Comparison of ENCODE assay signal across 22 mouse cellular contexts in genomic region chr5:143079806-143080205, GRCm38 (mm10). TPM values are rescaled to one million over a fixed set of nuclear protein-coding genes. Genes with fewer than 3 reads are reported as not detected.
DNase-seq lines count a peak whose midpoint lies in the region; ATAC-seq and TF ChIP-seq lines count a peak whose summit lies in the region.
"Had no signal": no experiment of that assay in that cellular context is flagged by ENCODE, and none has a peak within 500 bp of the region (broad histone marks: within the 10 kb centered on the region; RNA-seq: fewer than 3 reads in every experiment).

No protein-coding gene starts in this region.

- TF ChIP-seq CTCF in midbrain, postnatal 0 days (IDR thresholded peaks at IDR 0.05), result no peak
- TF ChIP-seq CTCF in embryonic fibroblast, embryonic 13.5 days (IDR thresholded peaks at IDR 0.05; ENCODE audit: borderline replicate concordance, insufficient read depth, low read length), result no peak

- H3K9me3 ChIP-seq in midbrain, embryonic 11.5 days (ENCODE audit: control insufficient read depth, low read length), result no peaks in the 10 kb centered on the region
- no peaks in the 10 kb centered on the region for H3K9me3 ChIP-seq in midbrain, postnatal 0 days (ENCODE audit: low read length)
- H3K9me3 ChIP-seq: embryonic facial prominence, embryonic 10.5 days; embryonic facial prominence, embryonic 12.5 days; forebrain, embryonic 10.5 days; forebrain, embryonic 12.5 days; forebrain, embryonic 15.5 days had no signal

- H3K4me2 ChIP-seq in midbrain, embryonic 11.5 days, result no peak overlapping the region
- no peak overlapping the region for H3K4me2 ChIP-seq in midbrain, postnatal 0 days (ENCODE audit: low read depth, low read length, poor library complexity, severe bottlenecking)
- H3K4me2 ChIP-seq: embryonic facial prominence, embryonic 12.5 days; forebrain, embryonic 12.5 days; forebrain, embryonic 15.5 days had no signal

- no peak overlapping the region for H3K27ac ChIP-seq in midbrain, embryonic 11.5 days (ENCODE audit: low read depth, low read length)
- H3K27ac ChIP-seq in midbrain, postnatal 0 days (ENCODE audit: low read depth, low read length), result no peak overlapping the region
- peak overlapping the region; percentile 75; the same call in 1 of the 2 replicates for H3K27ac ChIP-seq in embryonic fibroblast, embryonic 13.5 days (ENCODE audit: insufficient read depth, low read length)
- H3K27ac ChIP-seq: embryonic facial prominence, embryonic 10.5 days; embryonic facial prominence, embryonic 12.5 days; forebrain, embryonic 10.5 days; forebrain, embryonic 12.5 days; forebrain, embryonic 15.5 days had no signal

- intact Hi-C loops in heart, postnatal 10 days (cut with DNase I), result no loop called here

- WGBS in midbrain, embryonic 11.5 days, result 93% methylated on average over 1 of the region's 1 CpGs
- WGBS in midbrain, postnatal 0 days, result 97% methylated on average over 1 of the region's 1 CpGs

- DNase-seq in midbrain, embryonic 11.5 days (ENCODE audit: low spot score, missing footprints), result peak; percentile 39
- no peak for DNase-seq in midbrain, postnatal 0 days (ENCODE audit: low spot score)
- DNase-seq in 416B (ENCODE audit: low read depth) (peak; percentile 35), liver (no peak)
- no peak for DNase-seq in heart, postnatal 10 days
- DNase-seq: adrenal gland, postnatal 14 days; adrenal gland, postnatal 36 days; cerebellum, adult 11-12 months; cerebellum, adult 2 months; cerebellum, adult 9-10 months; cerebellum, postnatal 10 days; cerebellum, postnatal 25 days; forebrain, postnatal 0 days had no signal

- H3K9ac ChIP-seq in midbrain, embryonic 11.5 days (ENCODE audit: low read length), result no peak overlapping the region
- H3K9ac ChIP-seq in midbrain, postnatal 0 days (replicated peaks; ENCODE audit: low read length, poor library complexity, severe bottlenecking), result no peak overlapping the region
- H3K9ac ChIP-seq: embryonic facial prominence, embryonic 12.5 days; forebrain, embryonic 12.5 days; forebrain, embryonic 15.5 days; forebrain, postnatal 0 days had no signal

- H3K27me3 ChIP-seq in midbrain, embryonic 11.5 days (ENCODE audit: control insufficient read depth, insufficient read depth, low read length), result no peaks in the 10 kb centered on the region
- H3K27me3 ChIP-seq in midbrain, postnatal 0 days (ENCODE audit: insufficient read depth, low read length), result no peaks in the 10 kb centered on the region
- H3K27me3 ChIP-seq: embryonic facial prominence, embryonic 12.5 days; forebrain, embryonic 12.5 days; forebrain, embryonic 15.5 days; Patski had no signal

- peaks cover 9% of the 10 kb centered on the region for H3K36me3 ChIP-seq in midbrain, embryonic 11.5 days (ENCODE audit: control insufficient read depth, insufficient read depth, low read length)
- peaks cover 40% of the 10 kb centered on the region for H3K36me3 ChIP-seq in midbrain, postnatal 0 days (ENCODE audit: insufficient read depth, low read length)

- ATAC-seq in midbrain, embryonic 11.5 days (ENCODE audit: low FRiP score), result no peak
- ATAC-seq in midbrain, postnatal 0 days (ENCODE audit: low FRiP score), result no peak
- ATAC-seq: activated CD4-positive, CD25-positive, alpha-beta regulatory T cell, adult 4 months; forebrain, embryonic 15.5 days; forebrain, postnatal 0 days; Patski had no signal

- H3K4me3 ChIP-seq in midbrain, embryonic 11.5 days (ENCODE audit: low read depth, low read length), result no peak overlapping the region
- no peak overlapping the region for H3K4me3 ChIP-seq in midbrain, postnatal 0 days (ENCODE audit: low read depth, low read length)
- H3K4me3 ChIP-seq in embryonic fibroblast, embryonic 13.5 days (ENCODE audit: insufficient read depth, low read length), result no peak overlapping the region
- H3K4me3 ChIP-seq: embryonic facial prominence, embryonic 10.5 days; embryonic facial prominence, embryonic 12.5 days; erythroblast, embryonic 14.5 days; forebrain, embryonic 10.5 days; forebrain, embryonic 12.5 days; forebrain, embryonic 15.5 days had no signal

- H3K4me1 ChIP-seq in midbrain, embryonic 11.5 days (ENCODE audit: control insufficient read depth, insufficient read depth, low read length), result no peaks in the 10 kb centered on the region
- H3K4me1 ChIP-seq in midbrain, postnatal 0 days (ENCODE audit: insufficient read depth, low read length), result no peaks in the 10 kb centered on the region
- peaks cover 4% of the 10 kb centered on the region; the same call in 1 of the 2 replicates for H3K4me1 ChIP-seq in embryonic fibroblast, embryonic 13.5 days (ENCODE audit: control insufficient read depth, insufficient read depth, low read length)
- H3K4me1 ChIP-seq: embryonic facial prominence, embryonic 10.5 days; embryonic facial prominence, embryonic 12.5 days; forebrain, embryonic 10.5 days; forebrain, embryonic 12.5 days; forebrain, embryonic 15.5 days had no signal

- TF ChIP-seq POLR2A in embryonic fibroblast, embryonic 13.5 days (IDR thresholded peaks at IDR 0.05; ENCODE audit: low read depth, low read length), result no peak

RNA-seq across cellular contexts. Expression of gene Rnf216, which starts 33.0 kb away (rescaled TPM):
- 29.2 and 29.4 TPM in 2 replicates for polyA plus RNA-seq in midbrain, embryonic 11.5 days (2014; fragmentation: Nextera tagmentation; extraction: Ambion mirVana)
- total RNA-seq in midbrain, postnatal 0 days (2014; rRNA removed), result 37.0 and 40.7 TPM in 2 replicates
- 22.1 and 27.5 TPM in 2 replicates for polyA plus RNA-seq in midbrain, postnatal 0 days (2015; fragmentation: Nextera tagmentation; extraction: Ambion mirVana)
- 28.6 and 36.3 TPM in 2 replicates for polyA plus RNA-seq in embryonic fibroblast, embryonic 13.5 days (2011; ENCODE audit: insufficient read length, low read depth, missing spikeins)
- total RNA-seq in heart, postnatal 10 days (2021), result 10 to 100 TPM; 33.4 to 33.5 TPM

Comparison
In these comparisons a context has a peak if more than half of its experiments do, and no peak if none do; other contexts are left out.
1. DNase-seq: peak in midbrain, embryonic 11.5 days (single experiment) and 416B (single experiment); none in midbrain, postnatal 0 days (single experiment), heart, postnatal 10 days (0 of 2) and liver (single experiment).